In the genomic region with DNA sequence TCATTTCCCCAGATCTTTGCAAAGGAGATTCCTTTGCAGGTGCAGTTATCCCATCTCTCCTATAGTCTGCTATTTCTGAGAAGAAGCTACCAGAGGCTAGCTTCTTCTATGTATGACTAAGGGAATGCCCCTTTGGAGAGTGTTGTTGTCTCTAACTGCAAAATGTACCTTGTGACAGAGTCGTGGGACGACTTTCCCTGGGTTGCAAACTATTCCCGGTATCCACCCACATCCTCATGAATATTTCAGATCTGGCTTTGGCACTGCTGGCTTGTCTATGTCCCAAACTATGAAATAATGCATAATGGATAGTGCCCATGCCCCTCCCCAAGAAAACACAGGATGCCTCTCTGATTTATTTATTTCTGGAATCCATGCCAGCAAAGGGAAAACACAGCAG, we compare ENCODE assay signal across 22 mouse cellular contexts.
DNase-seq lines count a peak whose midpoint lies in the region; ATAC-seq lines count a peak whose summit lies in the region.
"Had no signal": no experiment of that assay in that cellular context is flagged by ENCODE, and none has a peak within 500 bp of the region (broad histone marks: within the 10 kb centered on the region; RNA-seq: fewer than 3 reads in every experiment).

No protein-coding gene starts in this region.

- intact Hi-C loops in left cerebral cortex, postnatal 4 days (cut with DNase I), result no loop called here
- intact Hi-C loops in left cerebral cortex, postnatal 14 days (cut with DNase I), result no loop called here

- peak; percentile 9 for DNase-seq in left cerebral cortex, adult 11 months (ENCODE audit: low spot score)
- DNase-seq in left cerebral cortex, postnatal 4 days, result no peak
- DNase-seq in frontal cortex, postnatal 14 days (ENCODE audit: low spot score in 2 of 2), result peak; percentile 10 to 14
- DNase-seq in left cerebral cortex, postnatal 14 days (ENCODE audit: low spot score in 2 of 2), result peak; percentile 37 to 66
- peak; percentile 79 for DNase-seq in telencephalon, adult 2 months (ENCODE audit: low read depth, low spot score)
- DNase-seq in forebrain, embryonic 11.5 days (ENCODE audit: low spot score), result no peak
- DNase-seq: adrenal gland, postnatal 14 days; cerebellum, adult 11-12 months; gastrocnemius, adult 2 months; kidney, adult 8-10 months; kidney, postnatal 14 days; lung, embryonic 14.5 days; lung, postnatal 36 days; thymus, postnatal 25 days had no signal

- WGBS in forebrain, embryonic 11.5 days, result 85% methylated on average over 3 of the region's 3 CpGs

- no peak overlapping the region for H3K9ac ChIP-seq in forebrain, embryonic 11.5 days (ENCODE audit: low read length)
- H3K9ac ChIP-seq: forebrain, embryonic 13.5 days; hindbrain, embryonic 12.5 days; limb, embryonic 12.5 days; liver, embryonic 12.5 days; lung, embryonic 14.5 days had no signal

- no peak overlapping the region for H3K27ac ChIP-seq in forebrain, embryonic 11.5 days (ENCODE audit: low read depth, low read length)
- H3K27ac ChIP-seq: forebrain, embryonic 13.5 days; heart, embryonic 10.5 days; hindbrain, embryonic 12.5 days; limb, embryonic 12.5 days; liver, embryonic 12.5 days had no signal

- ATAC-seq in forebrain, embryonic 11.5 days (replicated peaks; ENCODE audit: low FRiP score), result no peak
- ATAC-seq in monocyte, adult 5-6 weeks (replicated peaks; ENCODE audit: insufficient number of reproducible peaks, low FRiP score, low TSS enrichment, poor library complexity, severe bottlenecking), result no peak
- ATAC-seq: activated CD4-positive, CD25-positive, alpha-beta regulatory T cell, adult 4 months; forebrain, embryonic 13.5 days; liver, embryonic 12.5 days had no signal

- H3K27me3 ChIP-seq in forebrain, embryonic 11.5 days (ENCODE audit: control insufficient read depth, insufficient read depth, low read length), result no peaks in the 10 kb centered on the region
- H3K27me3 ChIP-seq: forebrain, embryonic 13.5 days; hindbrain, embryonic 12.5 days; limb, embryonic 12.5 days; liver, embryonic 12.5 days had no signal

- H3K9me3 ChIP-seq in forebrain, embryonic 11.5 days (ENCODE audit: control insufficient read depth, low read length), result no peaks in the 10 kb centered on the region
- H3K9me3 ChIP-seq: forebrain, embryonic 13.5 days; G1E; heart, embryonic 10.5 days; hindbrain, embryonic 12.5 days; limb, embryonic 12.5 days; liver, embryonic 12.5 days had no signal

- no peaks in the 10 kb centered on the region for H3K36me3 ChIP-seq in forebrain, embryonic 11.5 days (ENCODE audit: control insufficient read depth, insufficient read depth, low read length)
- H3K36me3 ChIP-seq: G1E; heart, embryonic 10.5 days; hindbrain, embryonic 12.5 days; limb, embryonic 12.5 days; liver, embryonic 12.5 days had no signal

- no peak overlapping the region for H3K4me3 ChIP-seq in forebrain, embryonic 11.5 days (ENCODE audit: low read depth, low read length)
- H3K4me3 ChIP-seq: forebrain, embryonic 13.5 days; heart, embryonic 10.5 days; hindbrain, embryonic 12.5 days; limb, embryonic 12.5 days; liver, embryonic 12.5 days had no signal

- no peaks in the 10 kb centered on the region for H3K4me1 ChIP-seq in forebrain, embryonic 11.5 days (replicated peaks; ENCODE audit: control insufficient read depth, insufficient read depth, low read length)
- H3K4me1 ChIP-seq: forebrain, embryonic 13.5 days; heart, embryonic 10.5 days; hindbrain, embryonic 12.5 days; limb, embryonic 12.5 days; liver, embryonic 12.5 days had no signal

- H3K4me2 ChIP-seq in forebrain, embryonic 11.5 days (ENCODE audit: low read depth, low read length, severe bottlenecking), result no peak overlapping the region
- H3K4me2 ChIP-seq: forebrain, embryonic 13.5 days; hindbrain, embryonic 12.5 days; limb, embryonic 12.5 days; liver, embryonic 12.5 days; lung, embryonic 14.5 days had no signal

Comparison
In these comparisons a context has a peak if more than half of its experiments do, and no peak if none do; other contexts are left out.
1. DNase-seq: peak in left cerebral cortex, adult 11 months (single experiment), frontal cortex, postnatal 14 days (2 of 2), left cerebral cortex, postnatal 14 days (2 of 2) and telencephalon, adult 2 months (single experiment); none in left cerebral cortex, postnatal 4 days (single experiment) and forebrain, embryonic 11.5 days (single experiment).